Mouse (Mus musculus) embryonic facial prominence, embryonic 10.5 days (tissue): ENCODE measurements around the gene Mrpl51. TPM values are rescaled to one million over a fixed set of nuclear protein-coding genes. Genes with fewer than 3 reads are reported as not detected.

Source experiments
- DNase-seq: peaks from one replicate; pipeline ENCODE4 v3.0.0-alpha.2; 2017; ENCODE audit warnings: low spot score
- H3K27ac ChIP-seq: fragments of 300-500 bp; sonication (generic); replicated peaks from 2 replicates; pipeline ENCODE4 v1.5.1; 2016; ENCODE audit warnings: mild to moderate bottlenecking
- H3K27me3 ChIP-seq: fragments of 300-500 bp; sonication (generic); replicated peaks from 2 replicates; pipeline ENCODE4 v1.6.1; 2016; ENCODE audit warnings: low read depth, mild to moderate bottlenecking; ENCODE audit not compliant: poor library complexity, severe bottlenecking
- H3K36me3 ChIP-seq: fragments of 300-500 bp; sonication (generic); replicated peaks from 2 replicates; pipeline ENCODE4 v1.6.1; 2016; ENCODE audit warnings: mild to moderate bottlenecking, moderate library complexity
- H3K4me1 ChIP-seq: fragments of 300-500 bp; sonication (generic); 2 replicates; pipeline ENCODE4 v1.6.1; 2016
- H3K4me3 ChIP-seq: fragments of 300-500 bp; sonication (generic); 2 replicates; pipeline ENCODE4 v1.5.1; 2016; ENCODE audit warnings: mild to moderate bottlenecking, moderate library complexity
- H3K9me3 ChIP-seq: fragments of 300-500 bp; sonication (generic); 2 replicates; pipeline ENCODE4 v1.6.1; 2016; ENCODE audit warnings: mild to moderate bottlenecking
- WGBS: fragments of 180-500 bp; shearing (Covaris S2); methylation state at CpG from one replicate; pipeline ENCODE4 v1.1.7; 2016; 5-methylcytosine and 5-hydroxymethylcytosine counted together
- polyA plus RNA-seq: library from polyadenylated mRNA; unstranded; fragments of >200 nt; fragmentation: Nextera tagmentation; extraction: Ambion mirVana; gene quantifications from 2 replicates; pipeline ENCODE4 v1.2.1, GENCODE M21; 2016

Gene Mrpl51
- polyA plus RNA-seq = 207 and 214 TPM in 2 replicates

DNA sequence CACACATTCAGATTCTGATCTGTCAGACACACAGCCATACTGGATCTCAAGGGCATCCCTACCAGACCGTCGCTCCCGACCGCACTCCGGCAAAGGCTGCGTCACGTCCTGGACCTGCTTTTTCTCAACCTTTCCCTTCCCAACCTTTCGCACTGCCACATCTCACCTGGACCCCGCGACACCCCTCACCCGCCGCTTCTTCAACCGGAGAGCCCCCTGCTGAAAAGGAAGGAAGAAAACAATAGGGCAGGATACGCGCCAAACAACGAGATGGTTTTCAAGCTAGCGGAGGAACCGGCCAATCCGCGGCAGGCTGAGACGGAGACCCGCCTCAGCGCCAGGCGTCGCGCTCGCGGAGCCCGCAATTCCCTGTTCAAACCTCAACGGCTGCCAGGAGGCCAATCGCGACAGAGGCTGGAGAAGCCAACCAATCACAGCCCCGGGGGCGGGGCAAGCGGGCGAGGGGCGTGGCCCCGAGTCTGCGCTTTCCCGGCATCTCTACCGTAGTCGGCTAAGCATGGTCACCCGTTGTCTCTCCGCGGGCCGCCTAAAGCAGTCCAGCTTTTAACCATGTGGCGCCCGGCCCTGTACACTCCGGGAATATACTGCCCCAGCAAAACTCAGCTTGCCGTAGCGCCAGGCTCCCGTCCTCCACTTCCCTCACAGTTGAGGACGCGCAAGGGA lies at the start of gene Mrpl51, which contains the start of gene Ncapd2:
Gene Mrpl51, plus strand, starts transcription at position 470 of the 684 bp plus-strand sequence.
Gene Ncapd2, minus strand, starts transcription at position 370 of the 684 bp plus-strand sequence.
- Histone ChIP-seq H3K4me3 (peak within 1 kb of the TSS; percentile 84), H3K36me3 (peaks cover 61% of the 10 kb centered on the region), H3K27ac (peak within 1 kb of the TSS; percentile 99), H3K4me1 (peaks cover 29% of the 10 kb centered on the region), H3K27me3 (no peaks in the 10 kb centered on the region), H3K9me3 (no peaks in the 10 kb centered on the region)
- WGBS = under 1% methylated on average over 54 of the region's 54 CpGs
- DNase-seq = peak; percentile 99

- whole genome bisulfite sequencing = 93% methylated on average over 8 of the region's 8 CpGs
- peaks cover 80% of the 10 kb centered on the region for H3K36me3 ChIP-seq
- no peaks in the 10 kb centered on the region for H3K9me3 ChIP-seq
- no peak overlapping the region for H3K4me3 ChIP-seq
- H3K4me1 ChIP-seq = peaks cover 38% of the 10 kb centered on the region
- H3K27ac ChIP-seq = no peak overlapping the region
- no peak for DNase-seq
- no peaks in the 10 kb centered on the region for H3K27me3 ChIP-seq
These were observed 49.2 kb upstream of the Mrpl51 start for GRCm38 (mm10) chr6:125142436-125142835.

DNA sequence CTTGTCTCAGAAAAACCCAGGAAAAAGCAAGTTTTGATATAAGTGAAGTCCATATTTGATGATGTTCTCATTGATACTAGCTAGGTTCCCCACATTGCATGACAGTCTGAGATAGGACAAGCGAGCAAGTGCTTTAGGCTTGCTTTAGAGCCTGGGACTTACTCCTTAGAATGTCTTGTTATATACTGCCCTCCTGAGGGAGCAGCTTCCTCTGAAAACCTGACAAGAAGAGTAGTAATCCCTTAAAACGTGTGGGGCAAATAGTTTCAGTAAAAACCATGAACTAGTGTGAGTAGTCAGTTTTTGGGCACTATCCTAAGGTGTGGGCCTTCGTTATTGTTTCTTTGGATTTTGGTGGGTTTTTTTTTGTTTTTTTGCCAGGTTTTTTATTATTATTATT lies 48.5 kb upstream of the Mrpl51 start:
- H3K9me3 ChIP-seq = no peaks in the 10 kb centered on the region
- no peak overlapping the region for H3K4me3 ChIP-seq
- 78% methylated on average over 3 of the region's 3 CpGs for WGBS
- H3K4me1 ChIP-seq = peaks cover 45% of the 10 kb centered on the region
- no peak for DNase-seq
- no peaks in the 10 kb centered on the region for H3K27me3 ChIP-seq
- peaks cover 78% of the 10 kb centered on the region for H3K36me3 ChIP-seq
- no peak overlapping the region for H3K27ac ChIP-seq

DNA sequence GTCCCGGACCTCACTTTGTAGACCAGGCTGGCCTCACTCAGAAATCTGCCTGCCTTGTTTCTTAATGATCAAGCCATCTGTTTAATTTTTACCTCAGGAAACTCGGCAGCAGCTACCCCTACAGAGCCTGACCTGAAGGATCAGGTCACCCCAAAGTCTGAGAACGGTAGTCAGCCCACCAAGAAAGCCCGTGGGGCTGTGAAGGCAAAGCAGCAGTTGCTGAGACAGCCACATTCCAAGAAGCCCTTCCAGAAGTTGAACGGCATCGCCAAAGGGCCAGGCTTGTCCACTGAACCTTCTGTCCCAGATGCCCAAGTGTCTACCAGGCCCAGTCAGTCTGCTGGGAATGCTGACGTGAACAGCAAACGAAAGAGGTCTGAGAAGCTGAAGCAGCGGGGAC lies 47.7 kb upstream of the Mrpl51 start:
- H3K4me1 ChIP-seq = peaks cover 53% of the 10 kb centered on the region
- H3K4me3 ChIP-seq = peak overlapping the region; percentile 78
- H3K36me3 ChIP-seq = peaks cover 78% of the 10 kb centered on the region
- 83% methylated on average over 9 of the region's 9 CpGs for WGBS
- H3K27ac ChIP-seq = peak overlapping the region; percentile 90; the same call in 1 of the 2 replicates
- no peaks in the 10 kb centered on the region for H3K27me3 ChIP-seq
- DNase-seq = no peak
- H3K9me3 ChIP-seq = no peaks in the 10 kb centered on the region

DNA sequence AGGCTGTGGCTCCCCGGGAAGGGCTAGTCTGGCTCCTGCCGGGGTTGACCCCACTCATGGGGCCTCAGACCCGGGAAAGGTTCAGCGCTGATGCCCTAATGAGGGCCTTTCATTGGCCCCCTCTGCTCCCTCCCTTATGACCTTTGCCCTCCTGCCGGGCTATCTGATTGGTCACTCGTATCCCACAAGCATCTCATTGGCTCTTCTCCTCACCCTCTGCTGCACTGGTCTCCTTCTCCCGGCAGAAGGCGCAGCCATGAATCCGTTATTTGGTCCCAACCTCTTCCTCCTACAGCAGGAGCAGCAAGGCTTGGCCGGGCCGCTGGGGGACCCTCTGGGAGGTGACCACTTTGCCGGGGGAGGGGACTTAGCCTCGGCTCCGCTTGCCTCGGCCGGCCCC lies 46.6 kb upstream of the Mrpl51 start, which contains the start of gene Iffo1:
Gene Iffo1, plus strand, starts transcription at position 241 of the 400 bp plus-strand sequence.
- WGBS = under 1% methylated on average over 16 of the region's 16 CpGs
- Histone ChIP-seq H3K36me3 (peaks cover 76% of the 10 kb centered on the region), H3K27ac (peak within 1 kb of the TSS; percentile 90), H3K4me1 (peaks cover 61% of the 10 kb centered on the region), H3K4me3 (peak within 1 kb of the TSS; percentile 78), H3K9me3 (no peaks in the 10 kb centered on the region), H3K27me3 (no peaks in the 10 kb centered on the region)
- DNase-seq = peak; percentile 94

DNA sequence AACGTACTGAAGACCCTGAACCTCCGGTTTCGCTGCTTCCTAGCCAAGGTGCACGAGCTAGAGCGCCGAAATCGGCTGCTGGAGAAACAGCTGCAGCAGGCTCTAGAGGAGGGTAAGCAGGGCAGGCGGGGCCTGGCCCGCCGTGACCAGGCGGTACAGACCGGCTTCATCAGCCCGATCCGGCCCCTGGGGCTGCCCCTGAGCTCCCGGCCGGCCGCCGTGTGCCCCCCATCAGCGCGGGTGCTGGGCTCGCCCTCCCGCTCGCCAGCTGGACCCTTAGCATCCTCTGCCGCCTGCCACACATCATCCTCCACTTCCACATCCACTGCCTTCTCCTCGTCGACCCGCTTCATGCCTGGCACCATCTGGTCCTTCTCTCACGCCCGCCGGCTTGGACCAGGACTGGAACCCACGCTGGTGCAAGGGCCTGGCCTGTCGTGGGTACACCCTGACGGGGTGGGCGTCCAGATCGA lies 46.1 kb upstream of the Mrpl51 start:
- Histone ChIP-seq H3K4me3 (peak overlapping the region; percentile 78), H3K36me3 (peaks cover 73% of the 10 kb centered on the region), H3K9me3 (no peaks in the 10 kb centered on the region), H3K27me3 (no peaks in the 10 kb centered on the region), H3K4me1 (peaks cover 61% of the 10 kb centered on the region), H3K27ac (peak overlapping the region; percentile 90)
- DNase-seq = no peak
- WGBS = 3% methylated on average over 35 of the region's 35 CpGs

DNA sequence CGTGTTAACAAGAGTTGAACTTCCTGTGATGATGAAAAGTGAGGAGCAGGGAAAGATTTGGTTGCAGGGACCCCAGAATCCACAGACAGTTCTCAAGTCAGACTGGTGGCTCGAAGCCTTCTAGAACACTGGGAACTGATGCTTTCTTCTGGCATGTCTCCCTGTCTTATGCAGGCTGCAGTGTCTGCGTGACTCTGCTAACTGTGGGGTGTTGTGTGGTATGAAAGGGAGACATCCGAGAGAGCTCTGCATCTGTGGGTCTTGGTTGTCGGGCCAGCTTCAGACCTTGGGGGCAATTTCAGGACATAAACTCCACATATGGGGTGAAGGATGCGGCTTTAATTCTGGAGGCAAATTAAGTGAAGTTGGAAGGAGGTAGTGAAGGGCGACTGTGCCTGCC lies 45.5 kb upstream of the Mrpl51 start:
- peaks cover 73% of the 10 kb centered on the region for H3K36me3 ChIP-seq
- no peaks in the 10 kb centered on the region for H3K9me3 ChIP-seq
- no peaks in the 10 kb centered on the region for H3K27me3 ChIP-seq
- peak overlapping the region; percentile 90 for H3K27ac ChIP-seq
- H3K4me3 ChIP-seq = peak overlapping the region; percentile 78
- peaks cover 61% of the 10 kb centered on the region for H3K4me1 ChIP-seq
- WGBS = 55% methylated on average over 7 of the region's 7 CpGs
- no peak for DNase-seq

GRCm38 (mm10) chr6:125146797-125147196 lies 44.8 kb upstream of the Mrpl51 start:
- peaks cover 73% of the 10 kb centered on the region for H3K36me3 ChIP-seq
- H3K9me3 ChIP-seq = no peaks in the 10 kb centered on the region
- H3K4me3 ChIP-seq = peak overlapping the region; percentile 78
- no peaks in the 10 kb centered on the region for H3K27me3 ChIP-seq
- no peak for DNase-seq
- WGBS = 88% methylated on average over 4 of the region's 4 CpGs
- H3K27ac ChIP-seq = no peak overlapping the region
- peaks cover 61% of the 10 kb centered on the region for H3K4me1 ChIP-seq

- Histone ChIP-seq H3K4me1 (peaks cover 61% of the 10 kb centered on the region), H3K27ac (no peak overlapping the region; the same call in 1 of the 2 replicates), H3K4me3 (peak overlapping the region; percentile 78), H3K27me3 (no peaks in the 10 kb centered on the region), H3K36me3 (peaks cover 73% of the 10 kb centered on the region), H3K9me3 (no peaks in the 10 kb centered on the region)
- DNase-seq = no peak
- WGBS = 72% methylated on average over 10 of the region's 10 CpGs
These were observed 44.3 kb upstream of the Mrpl51 start for GRCm38 (mm10) chr6:125147329-125147728.

- H3K36me3 ChIP-seq = peaks cover 73% of the 10 kb centered on the region
These were observed 43.2 kb upstream of the Mrpl51 start for GRCm38 (mm10) chr6:125148251-125148925.

DNA sequence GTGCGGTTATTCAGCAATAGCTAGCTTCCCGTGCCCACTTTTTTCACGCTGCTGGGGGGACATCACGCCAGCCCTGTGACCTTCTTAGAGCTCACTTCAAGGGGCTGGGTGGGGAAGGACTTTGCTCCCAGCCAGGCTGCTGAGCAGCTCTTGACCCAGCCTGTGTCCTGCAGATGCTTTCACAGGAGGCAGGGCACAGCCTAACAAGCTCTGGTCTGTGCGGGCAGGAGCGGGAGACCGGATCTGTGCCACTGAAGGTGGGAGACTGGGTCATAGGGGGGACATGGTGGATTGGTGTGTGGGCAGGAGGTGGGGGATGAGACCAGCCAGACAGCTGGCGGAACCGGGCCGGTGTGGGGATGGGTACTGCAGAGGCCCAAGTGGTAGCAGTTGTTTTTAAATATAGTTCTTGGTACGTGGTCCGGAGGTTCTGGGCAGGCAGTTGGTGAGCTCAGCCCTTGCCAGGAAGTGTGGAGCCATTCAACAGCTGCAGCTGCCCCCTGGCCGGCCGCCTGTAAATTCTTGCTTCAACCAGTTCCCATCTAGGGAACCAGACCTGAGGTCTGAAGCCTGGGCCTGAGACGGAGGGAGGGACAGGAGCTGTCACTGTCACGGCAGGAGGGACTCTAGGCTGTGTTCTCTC lies 42.6 kb upstream of the Mrpl51 start:
- DNase-seq = no peak
- 81% methylated on average over 16 of the region's 16 CpGs for WGBS
- Histone ChIP-seq H3K4me3 (peak overlapping the region; percentile 23; the same call in 1 of the 2 replicates), H3K9me3 (no peaks in the 10 kb centered on the region), H3K4me1 (peaks cover 57% of the 10 kb centered on the region), H3K27ac (no peak overlapping the region), H3K36me3 (peaks cover 73% of the 10 kb centered on the region), H3K27me3 (no peaks in the 10 kb centered on the region)

More at GRCm38 (mm10) chr6:125148251-125148925, 43.2 kb upstream of the Mrpl51 start:
- WGBS = 76% methylated on average over 18 of the region's 18 CpGs
- Histone ChIP-seq H3K27me3 (no peaks in the 10 kb centered on the region), H3K4me3 (peak overlapping the region; percentile 23), H3K9me3 (no peaks in the 10 kb centered on the region), H3K4me1 (peaks cover 61% of the 10 kb centered on the region), H3K27ac (peak overlapping the region; percentile 51)
- DNase-seq = no peak

- Histone ChIP-seq H3K4me1 (peaks cover 52% of the 10 kb centered on the region), H3K27me3 (no peaks in the 10 kb centered on the region), H3K27ac (0 out of 2 replicates have a peak overlapping the region, but pooled peaks have one; percentile 27), H3K36me3 (peaks cover 70% of the 10 kb centered on the region), H3K4me3 (no peak overlapping the region), H3K9me3 (no peaks in the 10 kb centered on the region)
- whole genome bisulfite sequencing = 79% methylated on average over 7 of the region's 7 CpGs
- no peak for DNase-seq
These were observed 42.0 kb upstream of the Mrpl51 start for GRCm38 (mm10) chr6:125149569-125149950.
